ENCODE assay signal across 15 mouse cellular contexts in the genomic region with DNA sequence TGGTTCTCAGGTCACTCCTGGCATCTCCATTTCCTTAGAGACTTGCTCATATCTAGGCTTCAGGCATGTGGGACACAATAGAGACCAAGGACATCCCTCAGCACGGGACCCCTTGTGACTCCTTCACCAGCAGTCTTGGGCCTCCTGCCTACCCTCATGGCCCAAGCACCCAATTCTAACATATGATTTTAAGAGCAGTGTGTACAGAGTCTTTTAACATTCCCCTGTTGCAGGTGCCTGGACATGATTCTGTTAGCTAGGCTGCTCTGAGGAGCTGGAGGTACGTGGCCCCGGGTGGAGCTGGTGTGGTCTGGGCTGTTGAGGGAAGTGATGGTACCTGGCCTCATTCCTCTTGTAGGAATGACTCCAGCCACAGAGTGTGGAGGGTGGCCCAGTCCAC. TPM values are rescaled to one million over a fixed set of nuclear protein-coding genes. Genes with fewer than 3 reads are reported as not detected.
"Had no signal": no experiment of that assay in that cellular context is flagged by ENCODE, and none has a peak within 500 bp of the region (broad histone marks: within the 10 kb centered on the region; RNA-seq: fewer than 3 reads in every experiment).

No protein-coding gene starts in this region.

- H3K4me2 ChIP-seq: neural tube, embryonic 15.5 days; stomach, embryonic 15.5 days had no signal

- H3K27me3 ChIP-seq: neural tube, embryonic 15.5 days; stomach, embryonic 15.5 days had no signal

- H3K27ac ChIP-seq: neural tube, embryonic 15.5 days; stomach, embryonic 15.5 days had no signal

- H3K4me3 ChIP-seq: neural tube, embryonic 15.5 days; stomach, embryonic 15.5 days had no signal

- DNase-seq: retina, postnatal 1 day; right cerebral cortex, adult 18-20 months; right cerebral cortex, postnatal 14 days; right cerebral cortex, postnatal 25 days; right cerebral cortex, postnatal 4 days; spleen, adult 18-20 months; thymus, adult 18-20 months; thymus, adult 2 months; thymus, postnatal 14 days; thymus, postnatal 25 days; thymus, postnatal 36 days; thymus, postnatal 4 days had no signal

- H3K36me3 ChIP-seq: neural tube, embryonic 15.5 days; stomach, embryonic 15.5 days had no signal

- H3K9ac ChIP-seq: neural tube, embryonic 15.5 days; stomach, embryonic 15.5 days had no signal

- H3K9me3 ChIP-seq: neural tube, embryonic 15.5 days; stomach, embryonic 15.5 days had no signal

RNA-seq across cellular contexts. Expression of a gene that starts 40.1 kb away (rescaled TPM):
- polyA plus RNA-seq: neural tube, embryonic 14.5 days had no signal
